ENCODE assay signal across 9 mouse cellular contexts in genomic region chr4:132078296-132078714, GRCm38 (mm10). TPM values are rescaled to one million over a fixed set of nuclear protein-coding genes. Genes with fewer than 3 reads are reported as not detected.
A peak's percentile ranks its signal among the peaks of the same experiment; 100 is the strongest.
DNase-seq lines count a peak whose midpoint lies in the region; ATAC-seq lines count a peak whose summit lies in the region.
"Had no signal": no experiment of that assay in that cellular context is flagged by ENCODE, and none has a peak within 500 bp of the region (broad histone marks: within the 10 kb centered on the region; RNA-seq: fewer than 3 reads in every experiment).

No protein-coding gene starts in this region.

- H3K27ac ChIP-seq in liver, embryonic 16.5 days (ENCODE audit: low read length) = peak overlapping the region; percentile 100

- peak overlapping the region; percentile 59 for H3K9ac ChIP-seq in liver, embryonic 16.5 days (ENCODE audit: low read depth, low read length)

- H3K36me3 ChIP-seq in liver, embryonic 16.5 days (ENCODE audit: control insufficient read depth, insufficient read depth) = no peaks in the 10 kb centered on the region

- no peaks in the 10 kb centered on the region for H3K9me3 ChIP-seq in liver, embryonic 16.5 days (replicated peaks; ENCODE audit: control insufficient read depth, low read length)

- H3K4me3 ChIP-seq in liver, embryonic 16.5 days (ENCODE audit: low read depth, low read length) = peak overlapping the region; percentile 21; the same call in 1 of the 2 replicates

- H3K4me2 ChIP-seq in liver, embryonic 16.5 days (ENCODE audit: low read depth, low read length) = peak overlapping the region; percentile 78

- ATAC-seq in liver, embryonic 16.5 days (ENCODE audit: low read depth) = no peak

- H3K27me3 ChIP-seq in liver, embryonic 16.5 days (ENCODE audit: control insufficient read depth, insufficient read depth, low read depth, low read length) = no peaks in the 10 kb centered on the region

- peak; percentile 35 for DNase-seq in cerebellum, adult 9-10 months
- DNase-seq in cerebellum, adult 8-10 months = no peak
- DNase-seq in urinary bladder, postnatal 14 days (ENCODE audit: low spot score) = peak; percentile 28
- DNase-seq in urinary bladder, postnatal 25 days (ENCODE audit: low spot score) = no peak
- no peak for DNase-seq in right cerebral cortex, postnatal 25 days
- DNase-seq in kidney, postnatal 14 days = no peak
- DNase-seq in embryo, embryonic 11 days = no peak

- H3K4me1 ChIP-seq in liver, embryonic 16.5 days (ENCODE audit: control insufficient read depth, low read depth, low read length) = peaks cover 42% of the 10 kb centered on the region

- 9% methylated on average over 7 of the region's 7 CpGs for WGBS in liver, embryonic 16.5 days (ENCODE audit: insufficient replicate concordance)

RNA-seq across cellular contexts. Expression of gene Epb41, which starts 3.2 kb away (rescaled TPM):
- polyA plus RNA-seq in liver, embryonic 16.5 days (2015; fragmentation: Nextera tagmentation; extraction: Ambion mirVana) = 196 and 232 TPM in 2 replicates

RNA-seq across cellular contexts. Expression of gene Gm10300, which starts 3.8 kb away (rescaled TPM):
- polyA plus RNA-seq in liver, embryonic 16.5 days (2015; fragmentation: Nextera tagmentation; extraction: Ambion mirVana) = 0.33 and 0.46 TPM in 2 replicates
- polyA plus RNA-seq: embryonic facial prominence, embryonic 11.5 days had no signal

Comparison
In these comparisons a context has a peak if more than half of its experiments do, and no peak if none do; other contexts are left out.
1. DNase-seq: peak in cerebellum, adult 9-10 months (single experiment) and urinary bladder, postnatal 14 days (single experiment); none in cerebellum, adult 8-10 months (single experiment), urinary bladder, postnatal 25 days (single experiment), right cerebral cortex, postnatal 25 days (single experiment), kidney, postnatal 14 days (single experiment) and embryo, embryonic 11 days (single experiment).